Mouse (Mus musculus) thymus, postnatal 25 days (tissue): Measurements from ENCODE around the gene Tmem175.
A peak's percentile ranks its signal among the peaks of the same experiment; 100 is the strongest.

ENCODE experiments used
- DNase-seq: peaks from one replicate; pipeline ENCODE4 v3.0.0; 2022

Tmem175 gene

DNA sequence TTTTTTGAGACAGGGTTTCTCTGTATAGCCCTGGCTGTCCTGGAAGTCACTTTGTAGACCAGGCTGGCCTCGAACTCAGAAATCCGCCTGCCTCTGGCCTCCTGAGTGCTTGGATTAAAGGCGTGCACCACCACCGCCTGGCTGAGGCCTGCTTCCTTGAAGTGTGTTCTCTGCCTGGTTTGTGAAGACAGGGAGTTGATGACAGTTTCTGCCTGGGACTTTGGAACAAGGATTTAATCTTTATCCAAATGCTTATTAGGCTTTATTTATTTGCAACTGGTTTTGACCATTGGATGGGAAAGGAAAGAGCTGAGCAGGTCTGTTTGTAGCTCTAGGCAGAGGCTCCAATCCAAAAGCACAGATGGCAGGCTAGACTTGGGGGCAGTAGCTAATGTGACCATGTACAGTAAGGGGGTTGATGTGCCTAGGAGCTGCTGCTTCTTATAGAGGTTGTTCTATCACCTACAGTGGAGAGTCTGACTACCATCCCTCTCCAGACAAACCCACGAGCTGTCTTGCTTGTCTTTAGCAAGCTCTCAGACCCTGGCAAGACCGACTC lies 48.8 kb downstream of the Tmem175 start:
- DNase-seq, result no peak

DNA sequence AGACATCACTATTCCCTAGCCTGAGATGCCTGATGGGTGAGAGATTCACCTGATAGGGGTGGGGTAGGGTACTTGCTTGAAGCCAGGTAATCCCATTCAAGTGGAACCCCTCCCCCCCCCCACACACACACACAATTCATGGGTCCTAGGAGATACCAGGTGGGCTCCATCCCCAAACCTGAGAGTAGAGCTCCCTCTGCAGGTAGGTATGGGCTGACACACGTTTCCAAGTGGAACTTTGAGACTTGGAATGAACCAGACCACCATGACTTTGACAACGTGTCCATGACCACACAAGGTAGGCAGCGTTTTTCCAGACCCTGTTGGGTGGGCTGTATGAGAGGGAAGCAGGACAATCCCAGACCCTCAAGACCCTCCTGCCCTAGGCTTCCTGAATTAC lies 50.3 kb downstream of the Tmem175 start:
- no peak for DNase-seq

DNA sequence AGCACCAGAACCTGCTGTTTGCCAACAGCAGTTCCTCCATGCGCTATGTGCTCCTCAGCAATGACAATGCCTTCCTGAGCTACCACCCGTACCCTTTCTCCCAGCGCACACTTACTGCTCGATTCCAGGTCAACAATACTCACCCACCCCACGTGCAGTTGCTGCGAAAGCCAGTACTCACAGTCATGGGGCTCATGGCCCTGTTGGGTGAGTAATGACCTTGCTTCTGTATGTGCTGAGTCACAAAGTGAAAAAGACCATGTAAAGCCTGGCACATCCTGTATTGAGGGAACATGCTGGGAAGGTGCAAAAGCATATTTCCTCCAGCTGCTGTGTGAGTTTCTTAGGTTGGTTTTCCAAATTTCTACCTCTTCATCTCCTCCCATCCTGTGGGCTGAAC lies 51.3 kb downstream of the Tmem175 start:
- DNase-seq, result no peak

DNA sequence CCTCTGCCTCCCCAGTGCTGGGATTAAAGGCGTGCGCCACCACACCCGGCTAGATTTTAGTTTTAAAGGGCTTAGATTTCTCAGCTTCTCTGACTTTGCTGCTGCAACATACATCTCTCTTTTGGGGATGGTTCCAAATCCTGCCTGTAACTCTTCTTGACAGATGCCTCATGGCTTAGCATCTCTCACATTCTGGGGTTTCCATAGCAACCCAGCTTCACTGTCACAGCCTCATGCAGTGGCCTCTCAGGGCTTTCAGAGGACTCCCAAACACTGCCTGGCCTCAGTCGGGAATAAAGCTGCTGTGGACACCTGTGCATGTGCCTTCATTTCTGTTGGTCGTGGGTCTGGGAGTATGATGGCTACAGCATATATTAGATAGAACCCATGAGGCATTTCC lies 59.5 kb downstream of the Tmem175 start:
- DNase-seq, result no peak

DNA sequence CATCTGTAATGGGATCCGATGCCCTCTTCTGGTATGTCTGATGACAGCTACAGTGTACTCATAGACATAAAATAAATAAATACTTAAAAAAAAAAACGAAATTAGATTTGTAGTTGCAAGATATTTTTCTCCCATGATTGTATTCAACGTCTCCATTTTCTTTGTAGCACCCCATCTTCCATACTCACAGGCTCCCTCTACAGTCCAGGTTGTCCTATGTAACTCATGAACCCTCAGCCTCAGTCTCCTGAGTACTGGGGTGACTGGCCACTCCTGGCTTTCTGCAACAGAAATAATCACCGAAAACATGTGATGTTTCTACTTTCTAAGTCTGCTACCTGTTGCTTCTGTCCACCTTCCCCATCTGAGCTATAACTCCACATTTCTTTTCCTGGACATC lies 61.6 kb downstream of the Tmem175 start:
- DNase-seq, result peak; percentile 14

DNA sequence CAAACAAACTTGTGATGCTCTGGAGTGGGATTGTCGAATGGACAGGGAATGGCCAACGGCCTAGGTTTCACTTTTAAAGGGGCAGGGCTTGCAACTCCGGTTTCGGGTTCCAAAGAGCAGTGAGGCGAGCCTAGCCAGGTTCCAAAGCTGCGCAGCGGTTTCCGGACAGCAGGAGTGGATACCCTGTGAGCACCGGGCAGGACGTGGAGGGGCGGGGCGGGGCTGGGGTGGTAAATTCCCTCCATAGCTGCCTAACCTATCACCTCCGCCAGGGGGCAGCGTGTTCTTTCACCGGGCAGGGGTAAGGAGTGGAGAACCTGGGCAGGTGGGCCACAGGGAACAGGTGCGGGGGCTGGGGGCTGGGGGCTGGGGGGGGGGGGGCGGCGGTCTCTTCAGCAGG lies 62.7 kb downstream of the Tmem175 start, which contains the start of gene Fgfrl1:
Gene Fgfrl1 (plus strand): TSS at position 112 of the 400 bp plus-strand sequence.
- DNase-seq, result peak; percentile 75

DNA sequence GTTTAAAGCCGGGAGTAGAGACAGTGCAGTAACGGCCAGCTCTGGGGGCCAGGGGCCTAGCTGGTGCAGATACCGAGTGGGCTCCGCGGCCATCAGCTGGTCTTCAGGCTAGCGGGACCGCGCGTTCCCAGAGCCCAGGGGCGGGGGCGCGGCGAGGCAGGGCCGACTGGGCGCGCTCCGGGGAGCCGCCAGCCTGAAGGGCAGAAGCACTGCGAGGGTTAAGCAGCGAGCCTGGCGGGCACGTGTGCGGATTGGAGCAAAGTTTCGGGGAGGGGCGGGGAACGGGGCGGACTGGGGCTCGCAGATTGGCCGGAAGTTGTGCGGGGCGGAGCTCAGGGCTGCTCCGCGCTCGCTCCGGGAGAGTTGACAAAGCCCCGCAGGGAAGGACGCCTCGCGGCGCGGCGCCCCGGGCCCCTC lies 64.3 kb downstream of the Tmem175 start:
- peak; percentile 87 for DNase-seq

DNA sequence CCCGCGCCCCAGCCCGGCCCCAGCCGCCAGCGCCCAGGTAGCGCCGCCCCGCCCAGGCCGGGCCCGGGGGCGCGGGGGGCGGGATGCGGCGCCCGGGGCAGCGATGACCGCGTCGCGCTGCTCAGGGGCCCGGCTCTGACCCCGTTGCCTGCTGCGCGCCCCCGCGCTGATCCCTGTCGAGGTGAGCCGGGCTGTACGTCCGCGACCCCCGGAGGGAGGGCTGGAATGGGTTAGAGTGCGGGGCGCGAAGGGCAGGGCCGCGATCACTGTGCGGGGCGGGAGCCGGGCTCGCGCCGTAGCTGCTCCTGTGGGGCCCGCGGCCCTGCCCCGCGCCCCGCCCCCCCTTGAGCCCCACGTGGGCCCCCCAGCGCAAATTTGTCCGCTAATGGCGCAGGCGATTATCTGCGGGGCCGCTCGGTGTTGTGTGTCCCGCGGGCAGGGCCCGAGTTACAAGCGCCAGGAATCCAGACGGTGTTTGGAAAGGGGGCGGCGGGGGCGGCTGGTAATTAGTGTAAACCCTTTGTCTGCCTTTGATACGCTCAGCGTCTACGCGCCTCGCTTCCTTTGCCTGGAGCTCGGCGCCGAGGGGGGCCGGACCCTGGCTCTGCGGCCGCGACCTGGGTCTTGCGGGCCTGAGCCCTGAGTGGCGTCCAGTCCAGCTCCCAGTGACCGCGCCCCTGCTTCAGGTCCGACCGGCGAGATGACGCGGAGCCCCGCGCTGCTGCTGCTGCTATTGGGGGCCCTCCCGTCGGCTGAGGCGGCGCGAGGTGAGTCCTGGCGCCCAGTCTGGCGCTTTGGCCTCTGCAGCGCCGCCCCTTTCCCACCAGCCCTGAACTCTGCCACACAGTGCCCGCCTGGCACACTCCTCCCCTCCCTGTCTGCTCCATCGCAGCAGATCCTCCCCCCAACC lies 65.0 kb downstream of the Tmem175 start:
- DNase-seq, result peak; percentile 22

DNA sequence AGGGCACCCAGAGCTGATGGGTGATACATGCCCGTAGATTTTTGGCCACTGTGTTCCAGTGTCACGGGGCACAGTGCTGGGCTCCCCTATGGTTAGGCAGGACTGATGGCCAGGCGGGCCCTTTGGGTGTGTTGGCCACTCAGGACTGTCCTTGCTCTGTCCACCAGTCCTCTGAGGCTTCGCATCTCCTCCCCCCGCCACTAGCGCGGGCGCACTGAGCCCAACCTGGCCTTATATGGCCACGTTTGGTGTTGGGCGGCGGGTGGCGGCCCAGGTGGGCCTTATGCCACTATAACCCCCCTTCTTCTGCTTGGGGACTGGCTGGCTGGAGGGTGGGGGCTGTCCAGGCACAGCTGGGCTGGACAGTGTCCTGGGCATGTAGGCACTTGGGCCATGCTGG lies 66.3 kb downstream of the Tmem175 start:
- no peak for DNase-seq

DNA sequence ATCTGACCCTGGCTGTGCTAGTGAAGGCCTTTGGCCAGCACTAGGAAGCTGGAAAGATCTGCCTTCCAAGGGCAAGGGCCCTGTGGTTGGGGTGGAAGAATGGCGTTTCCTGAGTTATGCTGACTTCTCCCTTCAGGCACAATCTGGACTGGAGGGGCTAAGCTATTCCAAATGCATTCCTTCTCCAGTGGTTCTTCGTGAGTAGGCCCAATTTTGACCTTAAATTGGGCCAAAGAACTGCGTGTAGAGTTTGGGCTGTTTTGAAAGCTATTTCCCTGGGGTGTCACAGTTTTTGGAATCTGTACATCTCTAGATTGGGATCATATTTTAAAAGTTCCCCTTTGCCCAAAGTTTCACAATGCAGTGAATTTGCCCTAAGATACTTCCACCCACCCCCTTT lies 67.0 kb downstream of the Tmem175 start:
- no peak for DNase-seq

DNA sequence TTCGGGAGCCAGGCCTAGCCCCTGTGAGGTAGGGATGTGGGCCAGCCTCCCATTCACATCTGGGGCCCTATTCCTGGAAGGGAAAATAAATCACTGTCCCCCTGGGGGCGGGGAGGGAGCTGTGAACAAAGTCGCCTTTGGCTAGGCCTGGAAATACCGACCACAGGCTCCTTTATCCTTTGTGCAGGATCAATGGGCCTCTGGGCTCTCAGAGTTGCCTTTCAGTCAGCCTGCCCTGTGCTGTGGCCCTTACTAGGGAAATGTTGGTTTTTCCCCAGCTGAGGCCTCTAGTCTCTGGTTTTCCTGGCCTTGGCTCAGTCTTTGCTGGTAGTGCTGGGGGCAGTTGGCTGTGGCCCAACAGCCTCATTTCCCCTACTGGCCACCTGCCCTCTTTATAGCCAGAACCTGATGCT lies 67.8 kb downstream of the Tmem175 start:
- DNase-seq, result no peak
